Mouse (Mus musculus): ENCODE measurements around the gene Tmem63b. TPM values are rescaled to one million over a fixed set of nuclear protein-coding genes. Genes with fewer than 3 reads are reported as not detected.

Gene Tmem63b
- total RNA-seq, 1 experiment = 89.1 TPM

DNA sequence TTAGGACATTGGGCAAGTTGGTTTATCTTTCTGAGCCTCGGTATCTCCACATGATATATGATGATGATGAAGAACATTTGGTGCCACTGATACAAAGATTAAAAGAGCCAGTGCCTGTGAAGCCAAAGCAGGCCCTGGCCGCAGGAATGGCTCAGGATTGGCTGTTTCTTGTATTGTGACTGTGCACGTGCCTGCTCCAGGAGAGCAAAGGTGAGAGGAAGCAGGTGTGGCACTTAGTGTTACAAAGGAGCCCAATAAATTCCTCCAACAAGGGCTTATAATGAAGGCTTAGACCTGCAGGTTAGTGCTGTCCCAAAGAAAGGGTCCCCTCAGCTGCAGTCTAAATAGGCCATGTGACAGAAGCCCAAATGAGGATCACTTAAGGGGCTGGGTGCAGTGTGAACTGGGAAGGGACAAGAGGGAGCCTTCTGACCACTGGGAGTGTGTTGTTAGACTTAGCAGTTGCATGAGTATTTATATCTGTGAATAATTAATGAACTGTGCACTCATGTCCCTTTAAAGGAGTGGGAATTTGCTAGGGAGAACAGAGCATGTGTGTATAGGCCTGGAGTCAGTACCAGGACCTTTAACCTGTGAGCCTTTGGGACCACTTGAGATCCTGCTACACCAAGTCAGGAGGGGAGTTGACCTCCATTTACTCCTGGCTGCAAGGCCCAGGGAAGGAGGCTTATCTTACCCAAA lies 12.5 kb upstream of the Tmem63b start:
- Histone ChIP-seq H3K4me1 (ENCODE audit: control insufficient read depth in 2 of 2, insufficient read depth in 2 of 2, low read length in 2 of 2, poor library complexity in 1 of 2) (peaks cover 9 to 28% of the 10 kb centered on the region in 2 experiments; a peak in 3 of 4 replicates), H3K27ac (ENCODE audit: insufficient read depth, low read depth, low read length, poor library complexity, severe bottlenecking) (no peak overlapping the region), H3K9ac (ENCODE audit: insufficient read depth, low read depth, low read length, poor library complexity, severe bottlenecking) (no peak overlapping the region), H3K4me3 (ENCODE audit: insufficient read depth in 1 of 2, low read depth in 1 of 2, low read length in 2 of 2, poor library complexity in 1 of 2, severe bottlenecking in 1 of 2) (no peak overlapping the region), H3K36me3 (ENCODE audit: control insufficient read depth, insufficient read depth, low read length, poor library complexity, severe bottlenecking) (peaks cover 5% of the 10 kb centered on the region; the same call in 1 of the 2 replicates), H3K9me3 (ENCODE audit: control insufficient read depth, insufficient read depth, low read depth, low read length) (no peaks in the 10 kb centered on the region)
- in situ Hi-C loops (cut with MboI; ENCODE audit: low sequenced_read_pairs in 2 of 2, unreplicated experiment in 2 of 2) = no loop called here
- no peak for TF ChIP-seq ZNF384 (IDR thresholded peaks at IDR 0.05; ENCODE audit: low read depth, low read length)
- no peak for DNase-seq (ENCODE audit: low read depth, low spot score)

DNA sequence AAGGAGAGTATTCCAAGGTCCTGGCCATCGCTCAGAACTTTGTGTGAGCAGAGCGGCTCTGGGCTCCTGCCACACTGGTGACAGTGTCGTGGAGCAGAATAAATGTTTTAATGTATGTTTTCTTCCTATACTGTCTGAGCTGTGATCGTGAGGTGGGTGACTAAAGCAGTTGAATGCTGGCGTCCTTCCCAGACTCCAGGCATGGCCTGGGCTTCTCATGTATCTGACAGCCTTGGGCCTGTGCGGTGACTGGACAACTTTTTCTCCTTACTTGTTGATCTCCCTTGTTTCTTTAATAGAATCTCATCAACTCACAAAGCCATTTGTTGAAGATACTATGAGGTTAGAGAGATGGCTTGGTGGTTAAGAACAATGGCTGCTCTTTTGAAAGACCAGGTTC lies 11.7 kb upstream of the Tmem63b start:
- DNase-seq (ENCODE audit: low read depth, low spot score) = no peak
- Histone ChIP-seq H3K4me3 (ENCODE audit: insufficient read depth in 1 of 2, low read depth in 1 of 2, low read length in 2 of 2, poor library complexity in 1 of 2, severe bottlenecking in 1 of 2) (no peak overlapping the region), H3K36me3 (ENCODE audit: control insufficient read depth, insufficient read depth, low read length, poor library complexity, severe bottlenecking) (peaks cover 5% of the 10 kb centered on the region; the same call in 1 of the 2 replicates), H3K9ac (ENCODE audit: insufficient read depth, low read depth, low read length, poor library complexity, severe bottlenecking) (no peak overlapping the region), H3K27ac (ENCODE audit: insufficient read depth, low read depth, low read length, poor library complexity, severe bottlenecking) (no peak overlapping the region), H3K4me1 (ENCODE audit: control insufficient read depth in 2 of 2, insufficient read depth in 2 of 2, low read length in 2 of 2, poor library complexity in 1 of 2) (peaks cover 9 to 28% of the 10 kb centered on the region in 2 experiments; a peak in 3 of 4 replicates), H3K9me3 (ENCODE audit: control insufficient read depth, insufficient read depth, low read depth, low read length) (no peaks in the 10 kb centered on the region)
- TF ChIP-seq CHD2 (IDR thresholded peaks at IDR 0.05; ENCODE audit: low read depth, low read length) (no peak), MAFK (IDR thresholded peaks at IDR 0.05; ENCODE audit: insufficient read depth, low read depth, low read length) (no peak), HCFC1 (IDR thresholded peaks at IDR 0.05; ENCODE audit: borderline replicate concordance, insufficient read depth, low read length) (no peak), ZC3H11A (IDR thresholded peaks at IDR 0.05; ENCODE audit: borderline replicate concordance, low read depth, low read length) (no peak), ZNF384 (IDR thresholded peaks at IDR 0.05; ENCODE audit: low read depth, low read length) (no peak)
- in situ Hi-C loops (cut with MboI; ENCODE audit: low sequenced_read_pairs in 2 of 2, unreplicated experiment in 2 of 2) = no loop called here

DNA sequence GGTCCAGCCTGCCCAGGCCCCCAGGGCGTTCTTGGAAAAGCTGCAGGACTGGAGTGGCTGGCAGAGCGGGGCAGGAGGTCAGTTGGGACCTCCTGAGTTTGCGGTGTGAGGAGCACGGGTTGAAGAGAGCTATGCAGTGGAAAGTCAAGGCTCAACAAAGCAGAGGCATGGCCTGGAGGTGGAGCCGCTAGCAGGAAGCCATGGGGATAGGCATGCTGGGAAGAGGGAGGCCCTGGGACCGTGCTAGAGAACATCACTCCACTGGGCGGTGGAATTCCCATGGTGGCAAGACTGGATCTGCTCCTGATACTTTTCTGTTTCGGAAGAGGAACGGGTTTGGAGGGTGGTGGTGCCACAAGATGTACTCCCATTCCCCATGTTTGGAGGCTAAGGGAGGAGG lies 10.3 kb upstream of the Tmem63b start:
- Histone ChIP-seq H3K36me3 (ENCODE audit: control insufficient read depth, insufficient read depth, low read length, poor library complexity, severe bottlenecking) (peaks cover 5% of the 10 kb centered on the region; the same call in 1 of the 2 replicates), H3K9me3 (ENCODE audit: control insufficient read depth, insufficient read depth, low read depth, low read length) (no peaks in the 10 kb centered on the region), H3K27ac (ENCODE audit: insufficient read depth, low read depth, low read length, poor library complexity, severe bottlenecking) (peak overlapping the region; percentile 48), H3K4me1 (ENCODE audit: control insufficient read depth in 2 of 2, insufficient read depth in 2 of 2, low read length in 2 of 2, poor library complexity in 1 of 2) (peaks cover 9 to 25% of the 10 kb centered on the region in 2 experiments; a peak in 3 of 4 replicates), H3K9ac (ENCODE audit: insufficient read depth, low read depth, low read length, poor library complexity, severe bottlenecking) (peak overlapping the region; percentile 72; the same call in 1 of the 2 replicates), H3K4me3 (ENCODE audit: insufficient read depth in 1 of 2, low read depth in 1 of 2, low read length in 2 of 2, poor library complexity in 1 of 2, severe bottlenecking in 1 of 2) (peak overlapping the region; percentile 53 to 63; a peak in 3 of 4 replicates)
- TF ChIP-seq HCFC1 (IDR thresholded peaks at IDR 0.05; ENCODE audit: borderline replicate concordance, insufficient read depth, low read length) (no peak), CHD2 (IDR thresholded peaks at IDR 0.05; ENCODE audit: low read depth, low read length) (no peak), MAFK (IDR thresholded peaks at IDR 0.05; ENCODE audit: insufficient read depth, low read depth, low read length) (no peak)
- no peak for DNase-seq (ENCODE audit: low read depth, low spot score)
- in situ Hi-C loops (cut with MboI; ENCODE audit: low sequenced_read_pairs in 2 of 2, unreplicated experiment in 2 of 2) = no loop called here

DNA sequence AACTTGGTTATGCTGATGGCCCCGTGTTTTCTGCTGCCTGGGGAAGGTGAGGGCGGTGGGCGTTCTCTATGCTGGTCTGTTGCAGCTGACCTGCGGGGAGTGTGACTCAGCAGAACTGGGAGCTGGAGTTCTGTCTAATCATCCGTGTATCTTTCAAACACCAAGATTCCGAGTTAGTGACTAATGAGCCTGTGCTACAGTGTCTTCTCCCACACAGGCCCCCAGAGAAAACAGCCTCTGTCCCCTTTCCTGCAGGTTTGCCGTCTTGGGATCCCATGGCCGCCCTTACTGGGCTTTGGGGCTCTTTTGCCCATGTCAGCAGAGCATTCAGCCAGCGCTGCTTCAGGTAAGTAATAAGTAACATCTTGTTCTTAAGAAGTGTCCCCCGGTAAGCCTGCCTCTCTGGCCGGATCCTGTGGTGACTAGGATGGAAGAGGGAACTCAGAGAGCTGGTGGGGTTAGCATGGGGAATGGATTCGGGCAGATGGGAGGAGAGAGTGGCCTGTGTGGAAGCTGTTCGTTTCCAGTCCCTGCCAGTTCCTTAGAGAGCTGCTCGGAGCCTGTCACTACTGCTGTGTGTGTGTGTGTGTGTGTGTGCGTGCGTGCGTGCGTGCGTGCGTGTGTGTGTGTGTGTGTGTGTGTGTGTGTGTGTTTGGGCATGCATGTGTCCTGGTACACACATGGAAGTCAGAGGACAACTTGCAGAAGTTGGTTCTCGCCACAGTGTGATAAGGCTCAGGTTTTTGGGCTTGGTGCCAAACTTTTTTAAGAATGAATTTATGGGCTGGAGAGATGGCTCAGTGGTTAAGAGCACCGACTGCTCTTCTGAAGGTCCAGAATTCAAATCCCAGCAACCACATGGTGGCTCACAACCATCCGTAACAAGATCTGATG lies 8.8 kb upstream of the Tmem63b start:
- Histone ChIP-seq H3K4me1 (ENCODE audit: control insufficient read depth in 2 of 2, insufficient read depth in 2 of 2, low read length in 2 of 2, poor library complexity in 1 of 2) (peaks cover 9 to 22% of the 10 kb centered on the region in 2 experiments; a peak in 3 of 4 replicates), H3K9ac (ENCODE audit: insufficient read depth, low read depth, low read length, poor library complexity, severe bottlenecking) (peak overlapping the region; percentile 67), H3K9me3 (ENCODE audit: control insufficient read depth, insufficient read depth, low read depth, low read length) (no peaks in the 10 kb centered on the region), H3K4me3 (ENCODE audit: insufficient read depth in 1 of 2, low read depth in 1 of 2, low read length in 2 of 2, poor library complexity in 1 of 2, severe bottlenecking in 1 of 2) (peak overlapping the region; percentile 34 to 39), H3K27ac (ENCODE audit: insufficient read depth, low read depth, low read length, poor library complexity, severe bottlenecking) (peak overlapping the region; percentile 69), H3K36me3 (ENCODE audit: control insufficient read depth, insufficient read depth, low read length, poor library complexity, severe bottlenecking) (peaks cover 5% of the 10 kb centered on the region; the same call in 1 of the 2 replicates)
- DNase-seq (ENCODE audit: low read depth, low spot score) = no peak
- in situ Hi-C loops (cut with MboI; ENCODE audit: low sequenced_read_pairs in 2 of 2, unreplicated experiment in 2 of 2) = no loop called here
- TF ChIP-seq MAFK (IDR thresholded peaks at IDR 0.05; ENCODE audit: insufficient read depth, low read depth, low read length) = peak; percentile 93
- no peak for TF ChIP-seq HCFC1 (IDR thresholded peaks at IDR 0.05; ENCODE audit: borderline replicate concordance, insufficient read depth, low read length)

Measured in ES-E14 (cell line).